Mouse (Mus musculus) hindbrain, embryonic 16.5 days (tissue): ENCODE results near the gene Gmfg. TPM values are rescaled to one million over a fixed set of nuclear protein-coding genes. Genes with fewer than 3 reads are reported as not detected.

Experiments
- ATAC-seq: fragments of 200-750 bp; cut with Nextera tagmentation; 2 replicates; pipeline ENCODE4 v1.8.0; 2017; ENCODE audit warnings: moderate TSS enrichment, moderate library complexity
- H3K27ac ChIP-seq: fragments of 300-500 bp; sonication (generic); 2 replicates; pipeline ENCODE4 v1.5.1; 2014; ENCODE audit warnings: low read depth, mild to moderate bottlenecking, control low read depth, low read length, moderate library complexity
- H3K27me3 ChIP-seq: fragments of 300-500 bp; sonication (generic); replicated peaks from 2 replicates; pipeline ENCODE4 v1.6.1; 2014; ENCODE audit warnings: low read length; ENCODE audit not compliant: control insufficient read depth, insufficient read depth
- H3K36me3 ChIP-seq: fragments of 300-500 bp; sonication (generic); 2 replicates; pipeline ENCODE4 v1.6.1; 2014; ENCODE audit warnings: mild to moderate bottlenecking, low read length, moderate library complexity, mixed read lengths; ENCODE audit not compliant: control insufficient read depth, insufficient read depth
- H3K4me1 ChIP-seq: fragments of 300-500 bp; sonication (generic); 2 replicates; pipeline ENCODE4 v1.6.1; 2014; ENCODE audit warnings: low read depth, low read length; ENCODE audit not compliant: control insufficient read depth, insufficient read depth
- H3K4me2 ChIP-seq: fragments of 300-500 bp; sonication (generic); 2 replicates; pipeline ENCODE4 v1.6.1; 2014; ENCODE audit warnings: mild to moderate bottlenecking, low read length, control low read depth, moderate library complexity
- H3K4me3 ChIP-seq: fragments of 300-500 bp; sonication (generic); 2 replicates; pipeline ENCODE4 v1.5.1; 2014; ENCODE audit warnings: mild to moderate bottlenecking, low read length, control low read depth, moderate library complexity
- H3K9ac ChIP-seq: fragments of 300-500 bp; sonication (generic); 2 replicates; pipeline ENCODE4 v1.6.1; 2014; ENCODE audit warnings: low read depth, mild to moderate bottlenecking, control low read depth, low read length, moderate library complexity
- H3K9me3 ChIP-seq: fragments of 300-500 bp; sonication (generic); 2 replicates; pipeline ENCODE4 v1.6.1; 2014; ENCODE audit warnings: mild to moderate bottlenecking, low read length, moderate library complexity; ENCODE audit not compliant: control insufficient read depth
- WGBS: fragments of 180-500 bp; shearing (Covaris S2); extraction: QIAGEN DNeasy Blood & Tissue Kit; methylation state at CpG from one replicate; pipeline ENCODE4 v1.1.7; 2014; 5-methylcytosine and 5-hydroxymethylcytosine counted together
- polyA plus RNA-seq: library from polyadenylated mRNA; unstranded; fragments of >200 nt; fragmentation: Nextera tagmentation; extraction: Ambion mirVana; gene quantifications from 2 replicates; pipeline ENCODE4 v1.2.1, GENCODE M21; 2015

Gmfg gene
- polyA plus RNA-seq, 1 experiment from 2014 or later, result 3.8 TPM

- WGBS, result 99% methylated on average over 2 of the region's 2 CpGs
- Histone ChIP-seq H3K27ac (no peak overlapping the region), H3K4me2 (no peak overlapping the region), H3K36me3 (no peaks in the 10 kb centered on the region), H3K4me3 (no peak overlapping the region), H3K4me1 (peaks cover 34% of the 10 kb centered on the region), H3K9ac (no peak overlapping the region), H3K9me3 (no peaks in the 10 kb centered on the region), H3K27me3 (no peaks in the 10 kb centered on the region)
- ATAC-seq, result no peak
These were observed 5.0 kb upstream of the Gmfg start for GRCm38 (mm10) chr7:28432252-28432651.

- Histone ChIP-seq H3K4me3 (peak overlapping the region; percentile 88), H3K4me2 (peak overlapping the region; percentile 86), H3K9me3 (no peaks in the 10 kb centered on the region), H3K4me1 (peaks cover 34% of the 10 kb centered on the region), H3K27ac (peak overlapping the region; percentile 77), H3K9ac (peak overlapping the region; percentile 91), H3K36me3 (no peaks in the 10 kb centered on the region), H3K27me3 (no peaks in the 10 kb centered on the region)
- peak; percentile 40 for ATAC-seq
- 0% methylated on average over 16 of the region's 70 CpGs for WGBS
These were observed 1.5 kb upstream of the Gmfg start for GRCm38 (mm10) chr7:28435660-28436259.

GRCm38 (mm10) chr7:28436271-28436904, 859 bp upstream of the Gmfg start:
- H3K36me3 ChIP-seq, result no peaks in the 10 kb centered on the region
- no peaks in the 10 kb centered on the region for H3K9me3 ChIP-seq
- H3K4me1 ChIP-seq, result peaks cover 34% of the 10 kb centered on the region
- H3K27ac ChIP-seq, result peak overlapping the region; percentile 82
- H3K9ac ChIP-seq, result peak overlapping the region; percentile 91
- peak overlapping the region; percentile 88 for H3K4me3 ChIP-seq
- peak; percentile 99 for ATAC-seq
- peak overlapping the region; percentile 62 for H3K4me2 ChIP-seq
- WGBS, result 0% methylated on average over 45 of the region's 64 CpGs
- H3K27me3 ChIP-seq, result no peaks in the 10 kb centered on the region

- ATAC-seq, result no peak
- no peak overlapping the region for H3K9ac ChIP-seq
- H3K36me3 ChIP-seq, result no peaks in the 10 kb centered on the region
- no peak overlapping the region for H3K4me2 ChIP-seq
- H3K27me3 ChIP-seq, result no peaks in the 10 kb centered on the region
- no peak overlapping the region for H3K27ac ChIP-seq
- no peak overlapping the region for H3K4me3 ChIP-seq
- H3K9me3 ChIP-seq, result no peaks in the 10 kb centered on the region
- peaks cover 24% of the 10 kb centered on the region for H3K4me1 ChIP-seq
These were observed 717 bp downstream of the Gmfg start for GRCm38 (mm10) chr7:28437964-28438363.

- Histone ChIP-seq H3K4me3 (no peak overlapping the region), H3K27ac (no peak overlapping the region), H3K4me1 (peaks cover 16% of the 10 kb centered on the region), H3K36me3 (no peaks in the 10 kb centered on the region), H3K9ac (no peak overlapping the region), H3K9me3 (no peaks in the 10 kb centered on the region), H3K27me3 (no peaks in the 10 kb centered on the region), H3K4me2 (no peak overlapping the region)
- no peak for ATAC-seq
- WGBS, result 90% methylated on average over 2 of the region's 2 CpGs
These were observed 1.5 kb downstream of the Gmfg start for GRCm38 (mm10) chr7:28438771-28439170.

GRCm38 (mm10) chr7:28440739-28441138, 3.5 kb downstream of the Gmfg start:
- Histone ChIP-seq H3K4me3 (no peak overlapping the region), H3K27ac (no peak overlapping the region), H3K4me1 (no peaks in the 10 kb centered on the region), H3K27me3 (no peaks in the 10 kb centered on the region), H3K4me2 (no peak overlapping the region), H3K36me3 (no peaks in the 10 kb centered on the region), H3K9me3 (no peaks in the 10 kb centered on the region), H3K9ac (no peak overlapping the region)
- 64% methylated on average over 2 of the region's 2 CpGs for WGBS
- no peak for ATAC-seq

- no peaks in the 10 kb centered on the region for H3K36me3 ChIP-seq
- WGBS, result 90% methylated on average over 12 of the region's 14 CpGs
- no peak overlapping the region for H3K27ac ChIP-seq
- H3K9ac ChIP-seq, result no peak overlapping the region
- no peak overlapping the region for H3K4me3 ChIP-seq
- no peak for ATAC-seq
- H3K4me2 ChIP-seq, result no peak overlapping the region
- peaks cover 2% of the 10 kb centered on the region; the same call in 1 of the 2 replicates for H3K27me3 ChIP-seq
- no peaks in the 10 kb centered on the region for H3K9me3 ChIP-seq
- no peaks in the 10 kb centered on the region for H3K4me1 ChIP-seq
These were observed 4.7 kb downstream of the Gmfg start for GRCm38 (mm10) chr7:28441776-28442485.

- WGBS, result 52% methylated on average over 4 of the region's 4 CpGs
- H3K4me1 ChIP-seq, result peaks cover 5% of the 10 kb centered on the region
- no peak for ATAC-seq
- H3K27me3 ChIP-seq, result peaks cover 2% of the 10 kb centered on the region; the same call in 1 of the 2 replicates
- no peak overlapping the region for H3K4me2 ChIP-seq
- H3K9me3 ChIP-seq, result no peaks in the 10 kb centered on the region
- H3K27ac ChIP-seq, result no peak overlapping the region
- H3K9ac ChIP-seq, result no peak overlapping the region
- no peak overlapping the region for H3K4me3 ChIP-seq
- H3K36me3 ChIP-seq, result no peaks in the 10 kb centered on the region
These were observed 5.4 kb downstream of the Gmfg start for GRCm38 (mm10) chr7:28442688-28443087.

GRCm38 (mm10) chr7:28444344-28444974, 7.2 kb downstream of the Gmfg start:
- H3K9me3 ChIP-seq, result no peaks in the 10 kb centered on the region
- peak overlapping the region; percentile 27; the same call in 1 of the 2 replicates for H3K9ac ChIP-seq
- peaks cover 2% of the 10 kb centered on the region; the same call in 1 of the 2 replicates for H3K27me3 ChIP-seq
- ATAC-seq, result no peak
- peaks cover 5% of the 10 kb centered on the region for H3K4me1 ChIP-seq
- H3K27ac ChIP-seq, result no peak overlapping the region
- no peak overlapping the region for H3K4me3 ChIP-seq
- H3K36me3 ChIP-seq, result no peaks in the 10 kb centered on the region
- WGBS, result 87% methylated on average over 13 of the region's 13 CpGs
- H3K4me2 ChIP-seq, result no peak overlapping the region
